Mouse (Mus musculus) spleen, adult 12 weeks (tissue): ENCODE measurements around the gene Gucy2c.

Experiments
- DNase-seq: peaks from one replicate; pipeline ENCODE4 v3.0.0; 2022; ENCODE audit warnings: low spot score

Gucy2c gene

GRCm38 (mm10) chr6:136803093-136803738, 21.7 kb upstream of the Gucy2c start:
- DNase-seq = no peak

GRCm38 (mm10) chr6:136801274-136801673, 19.7 kb upstream of the Gucy2c start:
- no peak for DNase-seq

- no peak for DNase-seq
Observed at GRCm38 (mm10) chr6:136800710-136801109, 19.1 kb upstream of the Gucy2c start.

- DNase-seq = peak; percentile 54
Observed at GRCm38 (mm10) chr6:136797874-136798693, 16.5 kb upstream of the Gucy2c start.

- no peak for DNase-seq
Observed at GRCm38 (mm10) chr6:136795850-136796249, 14.3 kb upstream of the Gucy2c start.

GRCm38 (mm10) chr6:136795110-136795509, 13.5 kb upstream of the Gucy2c start:
- no peak for DNase-seq

- no peak for DNase-seq
Observed at GRCm38 (mm10) chr6:136793831-136794525, 12.4 kb upstream of the Gucy2c start.

GRCm38 (mm10) chr6:136792884-136793758, 11.6 kb upstream of the Gucy2c start:
- DNase-seq = no peak

- no peak for DNase-seq
Observed at GRCm38 (mm10) chr6:136789391-136789971, 7.9 kb upstream of the Gucy2c start.

GRCm38 (mm10) chr6:136782761-136783160, 1.2 kb upstream of the Gucy2c start:
- DNase-seq = no peak

GRCm38 (mm10) chr6:136782146-136782545, 581 bp upstream of the Gucy2c start:
- no peak for DNase-seq

GRCm38 (mm10) chr6:136776392-136776791, 5.2 kb downstream of the Gucy2c start:
- DNase-seq = no peak

GRCm38 (mm10) chr6:136769859-136770258, 11.7 kb downstream of the Gucy2c start:
- no peak for DNase-seq

GRCm38 (mm10) chr6:136769143-136769542, 12.4 kb downstream of the Gucy2c start:
- no peak for DNase-seq

GRCm38 (mm10) chr6:136763912-136764311, 17.7 kb downstream of the Gucy2c start:
- DNase-seq = no peak

- no peak for DNase-seq
Observed at GRCm38 (mm10) chr6:136750567-136750966, 31.0 kb downstream of the Gucy2c start.

GRCm38 (mm10) chr6:136745586-136745985, 36.0 kb downstream of the Gucy2c start:
- DNase-seq = no peak

GRCm38 (mm10) chr6:136743729-136744128, 37.8 kb downstream of the Gucy2c start:
- DNase-seq = no peak

GRCm38 (mm10) chr6:136742352-136743118, 39.0 kb downstream of the Gucy2c start:
- peak; percentile 66 for DNase-seq

GRCm38 (mm10) chr6:136741281-136741680, 40.3 kb downstream of the Gucy2c start:
- no peak for DNase-seq

GRCm38 (mm10) chr6:136735766-136736165, 45.8 kb downstream of the Gucy2c start:
- DNase-seq = no peak
